Mouse (Mus musculus) Patski (cell line): ENCODE measurements around the gene Mmp9. TPM values are rescaled to one million over a fixed set of nuclear protein-coding genes. Genes with fewer than 3 reads are reported as not detected.

ENCODE experiments used
- ATAC-seq: fragments of 100-300 bp; one replicate; pipeline ENCODE4 v1.8.0; 2021
- CTCF ChIA-PET: fragments of 350-600 bp; sonication (Branson Sonifier 250); formaldehyde crosslinking; loops from one replicate; lab custom pipeline; 2022; ENCODE audit warnings: inconsistent platforms; lab: Charles Lee
- POLR2A ChIA-PET: fragments of 350-600 bp; sonication (Branson Sonifier 250); formaldehyde crosslinking; loops from one replicate; lab custom pipeline; 2022; ENCODE audit warnings: antibody characterized with exemption, inconsistent platforms; lab: Charles Lee
- DNase-seq: peaks from one replicate; pipeline ENCODE4 v3.0.0-alpha.2; 2011; ENCODE audit warnings: low read depth, low spot score
- H3K27me3 ChIP-seq: fragments of 371-371 bp; one replicate; pipeline ENCODE4 v1.5.1; 2021
- CTCF ChIP-seq: fragments of 100-300 bp; IDR thresholded peaks from one replicate; pipeline ENCODE4 v1.5.1; 2021
- in situ Hi-C: fragments of 300-500 bp; cut with MboI; formaldehyde crosslinking; loops from 3 replicates; pipeline ENCODE4 v1.11.1; 2018; ENCODE audit warnings: low pct_unique_long_range_greater_than_20kb, mixed read lengths
- polyA plus RNA-seq: library from polyadenylated mRNA; unstranded; gene quantifications from one replicate; pipeline ENCODE4 v1.2.3, GENCODE M21; 2021

The Mmp9 gene
- polyA plus RNA-seq, result 0.12 TPM

GRCm38 (mm10) chr2:164940140-164940830 lies at the start of gene Mmp9:
Mmp9 (plus strand) TSS chr2:164940780.
- POLR2A ChIA-PET, result no interaction called here
- no peak for ATAC-seq
- DNase-seq, result no peak
- no peak for TF ChIP-seq CTCF
- H3K27me3 ChIP-seq, result no peaks in the 10 kb centered on the region
- in situ Hi-C loops, result no loop called here
- CTCF ChIA-PET, result no interaction called here

DNA sequence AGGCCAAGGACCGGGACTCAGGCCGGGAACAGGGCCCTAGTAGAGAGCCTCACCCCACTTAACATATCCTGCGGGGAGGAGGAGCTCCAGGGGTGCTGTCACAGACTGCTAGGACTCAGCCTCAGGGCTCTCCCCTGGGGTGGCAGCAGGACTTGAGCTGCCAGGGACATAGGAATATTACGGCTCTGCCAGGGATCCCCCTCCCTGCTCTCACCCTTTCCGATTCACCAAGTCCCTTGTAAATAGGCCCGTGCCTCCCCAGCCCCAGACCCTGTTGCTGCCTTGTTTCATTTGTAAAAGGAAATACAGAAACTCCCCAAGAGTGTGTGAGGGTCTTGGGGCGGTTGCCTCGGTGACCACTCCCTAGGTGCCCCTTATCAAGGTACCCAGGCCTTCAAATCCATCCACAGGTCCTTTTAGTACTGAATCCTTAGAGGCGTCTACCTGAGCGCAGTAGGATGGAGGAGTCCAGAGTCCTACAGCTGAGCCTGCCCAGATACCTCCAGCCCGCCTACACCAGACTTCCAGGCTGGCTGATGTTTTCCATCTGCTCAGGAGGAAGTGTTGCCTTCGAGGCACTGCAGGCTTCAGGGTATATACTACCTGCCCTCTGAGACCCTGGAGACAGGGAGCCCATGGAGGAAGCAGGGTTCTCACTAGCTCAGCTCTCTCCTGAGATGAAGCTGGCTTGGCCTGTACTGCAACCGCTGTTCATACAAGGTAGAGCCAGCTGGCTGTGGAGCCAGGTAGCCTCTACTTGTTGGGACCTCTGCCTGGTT lies 49.3 kb upstream of the Mmp9 start:
- ChIA-PET CTCF (interaction anchor here (1.4 kb wide), 1 partner anchor 18 kb away, joined by 3 read pairs; no protein-coding TSS in a partner anchor), POLR2A (interaction anchor here (0.6 to 1.9 kb wide), 6 partner anchors 9 to 938 kb away, joined by 3 to 7 read pairs (median 5); partner anchors contain the start of gene Pcif1)
- in situ Hi-C loops, result no loop called here
- no peaks in the 10 kb centered on the region for H3K27me3 ChIP-seq
- no peak for TF ChIP-seq CTCF
- ATAC-seq, result no peak
- no peak for DNase-seq

GRCm38 (mm10) chr2:164891908-164892695 lies 48.5 kb upstream of the Mmp9 start:
- no peak for TF ChIP-seq CTCF
- no peaks in the 10 kb centered on the region for H3K27me3 ChIP-seq
- no peak for DNase-seq
- in situ Hi-C loops, result no loop called here
- ATAC-seq, result no peak
- CTCF ChIA-PET, result interaction anchor here (1.1 to 1.4 kb wide), 2 partner anchors 12 to 17 kb away, joined by 3 read pairs; no protein-coding TSS in a partner anchor
- POLR2A ChIA-PET, result interaction anchor here (0.9 to 1.9 kb wide), 2 partner anchors 8 to 58 kb away, joined by 3 to 6 read pairs; no protein-coding TSS in a partner anchor

DNA sequence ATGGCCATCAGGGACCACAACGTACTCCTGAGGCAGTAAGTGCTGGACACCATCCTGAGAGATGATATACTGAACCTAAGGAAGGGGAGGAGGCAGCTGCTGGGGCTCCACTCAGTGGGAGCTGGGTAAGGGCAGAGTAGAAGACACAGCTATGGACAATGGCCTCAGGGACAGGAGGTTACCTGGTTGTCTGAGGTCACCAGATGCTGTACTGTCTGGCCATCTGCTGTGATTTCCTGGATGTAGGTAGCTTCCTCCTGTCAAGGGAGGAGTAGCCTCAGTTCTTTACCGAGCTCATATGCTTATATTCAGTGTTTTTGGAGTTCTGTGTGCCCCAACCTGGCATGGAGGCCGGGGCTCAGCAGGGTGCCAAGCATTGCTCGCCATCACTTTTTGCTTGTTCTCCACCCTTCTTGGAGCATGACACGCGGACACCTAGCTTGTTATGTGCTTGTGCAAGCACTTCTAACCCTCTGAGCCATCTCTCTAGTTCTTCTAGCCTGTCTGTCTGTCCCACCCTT lies 47.8 kb upstream of the Mmp9 start:
- CTCF ChIA-PET, result interaction anchor here (1.1 kb wide), 1 partner anchor 12 kb away, joined by 3 read pairs; no protein-coding TSS in a partner anchor
- in situ Hi-C loops, result no loop called here
- POLR2A ChIA-PET, result interaction anchor here (1.5 kb wide), 1 partner anchor 13 kb away, joined by 3 read pairs; no protein-coding TSS in a partner anchor
- DNase-seq (no peak), ATAC-seq (no peak)
- no peaks in the 10 kb centered on the region for H3K27me3 ChIP-seq
- no peak for TF ChIP-seq CTCF

- ChIA-PET CTCF (interaction anchor here (1.7 kb wide), 1 partner anchor 15 kb away, joined by 4 read pairs; no protein-coding TSS in a partner anchor), POLR2A (interaction anchor here (1.1 to 1.5 kb wide), 3 partner anchors 13 to 53 kb away, joined by 3 to 5 read pairs (median 3); no protein-coding TSS in a partner anchor)
- in situ Hi-C loops, result no loop called here
- ATAC-seq, result no peak
- DNase-seq, result no peak
- no peaks in the 10 kb centered on the region for H3K27me3 ChIP-seq
- TF ChIP-seq CTCF, result no peak
Measured at GRCm38 (mm10) chr2:164894048-164894447, 46.5 kb upstream of the Mmp9 start.

DNA sequence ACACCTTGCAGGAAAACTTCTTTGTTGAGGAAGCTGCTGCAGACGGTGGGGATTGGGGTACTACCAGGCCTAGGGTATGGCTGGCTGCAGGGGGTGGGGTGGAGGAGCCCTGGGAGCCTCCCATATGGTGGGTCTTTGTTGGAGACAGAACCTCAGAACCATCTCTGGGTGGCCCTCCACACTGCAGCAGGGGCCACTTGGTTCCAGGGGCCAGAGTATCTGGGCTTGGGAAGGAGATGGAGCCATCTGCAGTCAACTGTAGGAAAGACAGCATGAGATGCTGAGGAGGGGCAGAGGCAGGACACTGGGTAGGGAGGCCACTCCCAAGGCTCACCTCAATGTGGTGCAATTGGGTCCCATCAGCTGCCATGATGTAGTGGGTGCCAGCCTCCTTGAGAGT lies 45.9 kb upstream of the Mmp9 start:
- DNase-seq, result no peak
- ChIA-PET POLR2A (interaction anchor here (1.1 to 1.4 kb wide), 2 partner anchors 12 to 54 kb away, joined by 3 to 5 read pairs; no protein-coding TSS in a partner anchor), CTCF (interaction anchor here (1.6 to 1.7 kb wide), 2 partner anchors 9 to 14 kb away, joined by 4 to 6 read pairs; no protein-coding TSS in a partner anchor)
- in situ Hi-C loops, result no loop called here
- ATAC-seq, result no peak
- no peaks in the 10 kb centered on the region for H3K27me3 ChIP-seq
- TF ChIP-seq CTCF, result no peak

DNA sequence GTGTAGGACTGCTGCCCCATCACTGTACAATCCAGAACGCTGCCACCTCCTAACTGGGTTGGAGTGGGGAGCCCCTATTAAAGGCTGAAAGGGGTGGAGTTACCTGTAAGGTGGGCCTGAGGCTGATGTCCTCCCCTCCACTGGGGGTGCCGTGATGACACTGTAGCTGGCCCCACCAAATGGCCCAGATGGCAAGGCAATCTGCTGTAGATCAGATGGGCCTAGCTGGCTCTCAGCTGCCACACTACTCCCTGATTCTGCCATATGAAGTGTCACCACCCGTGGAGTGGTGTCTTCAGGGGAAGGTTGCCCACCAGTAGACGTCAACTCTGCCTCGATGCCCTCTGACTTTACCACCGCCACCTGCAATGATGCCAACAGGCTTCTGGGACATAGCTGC lies 44.7 kb upstream of the Mmp9 start:
- ATAC-seq (no peak), DNase-seq (no peak)
- in situ Hi-C loops, result no loop called here
- no peak for TF ChIP-seq CTCF
- H3K27me3 ChIP-seq, result no peaks in the 10 kb centered on the region
- ChIA-PET CTCF (interaction anchor here (1.6 kb wide), 1 partner anchor 10 kb away, joined by 6 read pairs; no protein-coding TSS in a partner anchor), POLR2A (interaction anchor here (0.5 kb wide), 1 partner anchor 128 kb away, joined by 4 read pairs; no protein-coding TSS in a partner anchor)

- ChIA-PET POLR2A (no interaction called here), CTCF (no interaction called here)
- no peak for TF ChIP-seq CTCF
- DNase-seq, result no peak
- H3K27me3 ChIP-seq, result no peaks in the 10 kb centered on the region
- in situ Hi-C loops, result no loop called here
- ATAC-seq, result no peak
Measured at GRCm38 (mm10) chr2:164898008-164898407, 42.6 kb upstream of the Mmp9 start.

DNA sequence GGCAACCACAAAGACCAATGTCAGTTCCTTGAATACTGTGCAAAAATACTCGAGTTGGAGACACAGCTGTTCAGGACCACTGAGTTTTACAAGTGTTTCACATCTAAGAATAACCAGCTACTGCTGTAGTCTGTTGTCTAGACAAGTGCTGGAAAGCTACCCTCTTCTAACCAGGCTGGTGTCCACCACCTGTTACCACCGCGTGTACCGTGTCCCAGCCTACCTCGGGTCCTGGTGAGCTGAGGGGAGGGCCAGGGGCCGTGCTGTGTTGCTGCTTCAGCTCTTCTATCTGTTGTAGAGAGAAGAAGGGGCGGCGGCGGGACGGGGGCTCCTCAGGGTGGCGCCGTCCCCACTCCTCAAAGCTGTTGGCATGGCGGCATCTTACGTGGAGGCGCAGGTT lies 41.5 kb upstream of the Mmp9 start:
- CTCF ChIA-PET, result interaction anchor here (2.4 kb wide), 1 partner anchor 11 kb away, joined by 8 read pairs; no protein-coding TSS in a partner anchor
- ATAC-seq (no peak), DNase-seq (no peak)
- in situ Hi-C loops, result no loop called here
- no peak for TF ChIP-seq CTCF
- POLR2A ChIA-PET, result no interaction called here
- H3K27me3 ChIP-seq, result no peaks in the 10 kb centered on the region
